Mouse (Mus musculus) MEL (cell line): ENCODE measurements at regions not wholly inside any gene's neighbourhood (a gene's known extent, or its start where the extent isn't known, plus 50 kb on each side); places are given as distances from the start of the nearest gene placed in this dataset.

ENCODE experiments used
- DNase-seq: peaks from one replicate; pipeline ENCODE4 v3.0.0; 2011; ENCODE audit warnings: low read depth, low spot score
- H3K27ac ChIP-seq: 2 replicates; pipeline ENCODE4 v1.5.1; 2012; ENCODE audit warnings: low read depth, mild to moderate bottlenecking, control low read depth, low read length, moderate library complexity; ENCODE audit not compliant: control insufficient read depth
- H3K27me3 ChIP-seq, 2 experiments: fragments of 150-350 bp in 1 of 2; sonication (generic) in 1 of 2; 2 replicates each; pipeline ENCODE4 v1.6.1; 2012; ENCODE audit warnings: low read length in 2 of 2, mild to moderate bottlenecking in 2 of 2, improper control_type of control experiment in 1 of 2, moderate library complexity in 1 of 2; ENCODE audit not compliant: insufficient read depth in 2 of 2, control insufficient read depth in 1 of 2
- H3K36me3 ChIP-seq, 2 experiments: 2 replicates each; pipeline ENCODE4 v1.6.1; 2012 to 2014; ENCODE audit warnings: low read length in 2 of 2, improper control_type of control experiment in 1 of 2, inconsistent platforms in 1 of 2, mild to moderate bottlenecking in 1 of 2; ENCODE audit not compliant: insufficient read depth in 2 of 2, control insufficient read depth in 1 of 2
- H3K4me1 ChIP-seq, 2 experiments: fragments of 150-350 bp in 1 of 2; sonication (generic) in 1 of 2; 2 replicates each; pipeline ENCODE4 v1.6.1; 2012; ENCODE audit warnings: low read length in 2 of 2, improper control_type of control experiment in 1 of 2, mild to moderate bottlenecking in 1 of 2; ENCODE audit not compliant: insufficient read depth in 2 of 2, control insufficient read depth in 1 of 2
- H3K4me3 ChIP-seq, 2 experiments: fragments of 150-350 bp in 1 of 2; sonication (generic) in 1 of 2; 2 replicates each; pipeline ENCODE4 v1.5.1; 2012; ENCODE audit warnings: low read depth in 2 of 2, low read length in 2 of 2, mild to moderate bottlenecking in 2 of 2, moderate library complexity in 2 of 2, control low read depth in 1 of 2, improper control_type of control experiment in 1 of 2; ENCODE audit not compliant: control insufficient read depth in 1 of 2, insufficient read depth in 1 of 2
- H3K79me2 ChIP-seq: 2 replicates; pipeline ENCODE4 v1.6.1; 2012; ENCODE audit warnings: mild to moderate bottlenecking, low read length, moderate library complexity; ENCODE audit not compliant: control insufficient read depth, poor library complexity, insufficient read depth
- H3K9ac ChIP-seq: 2 replicates; pipeline ENCODE4 v1.6.1; 2012; ENCODE audit warnings: low read depth, mild to moderate bottlenecking, control low read depth, low read length, moderate library complexity; ENCODE audit not compliant: control insufficient read depth, poor library complexity, severe bottlenecking
- H3K9me3 ChIP-seq: fragments of 150-350 bp; sonication (generic); replicated peaks from 2 replicates; pipeline ENCODE4 v1.6.1; 2012; ENCODE audit warnings: mild to moderate bottlenecking, low read length, improper control_type of control experiment, moderate library complexity; ENCODE audit not compliant: insufficient read depth
- BHLHE40 ChIP-seq: IDR thresholded peaks from 2 replicates; pipeline ENCODE4 v1.6.1; 2012; ENCODE audit warnings: low read depth, mild to moderate bottlenecking, inconsistent platforms, low read length, improper control_type of control experiment, borderline replicate concordance
- CHD1 ChIP-seq: IDR thresholded peaks from 2 replicates; pipeline ENCODE4 v1.6.1; 2012; ENCODE audit warnings: low read depth, mild to moderate bottlenecking, inconsistent platforms, low read length, improper control_type of control experiment
- E2F4 ChIP-seq: IDR thresholded peaks from 2 replicates; pipeline ENCODE4 v1.6.1; 2011; ENCODE audit warnings: low read depth, low read length, improper control_type of control experiment, borderline replicate concordance
- MYC ChIP-seq: IDR thresholded peaks from 2 replicates; pipeline ENCODE4 v1.6.1; 2011; ENCODE audit warnings: low read depth, mild to moderate bottlenecking, low read length, improper control_type of control experiment, moderate library complexity
- NELFE ChIP-seq: IDR thresholded peaks from 2 replicates; pipeline ENCODE4 v1.6.1; 2011; ENCODE audit warnings: low read depth, low read length, improper control_type of control experiment
- POLR2AphosphoS2 ChIP-seq: IDR thresholded peaks from 2 replicates; pipeline ENCODE4 v1.6.1; 2011; ENCODE audit warnings: low read length, improper control_type of control experiment
- SIN3A ChIP-seq: IDR thresholded peaks from 2 replicates; pipeline ENCODE4 v1.6.1; 2012; ENCODE audit warnings: low read length, improper control_type of control experiment, inconsistent platforms
- TAL1 ChIP-seq: IDR thresholded peaks from 2 replicates; pipeline ENCODE4 v1.6.1; 2012; ENCODE audit warnings: mild to moderate bottlenecking, inconsistent platforms, low read length, moderate library complexity, mixed read lengths
- UBTF ChIP-seq: IDR thresholded peaks from 2 replicates; pipeline ENCODE4 v1.6.1; 2012; ENCODE audit warnings: low read depth, mild to moderate bottlenecking, inconsistent platforms, low read length, improper control_type of control experiment, moderate library complexity, borderline replicate concordance; ENCODE audit not compliant: insufficient read depth
- ZKSCAN1 ChIP-seq: IDR thresholded peaks from 2 replicates; pipeline ENCODE4 v1.6.1; 2012; ENCODE audit warnings: low read depth, mild to moderate bottlenecking, inconsistent platforms, low read length, improper control_type of control experiment, moderate library complexity
- ZMIZ1 ChIP-seq: IDR thresholded peaks from 2 replicates; pipeline ENCODE4 v1.6.1; 2012; ENCODE audit warnings: low read depth, mild to moderate bottlenecking, inconsistent platforms, low read length, improper control_type of control experiment, moderate library complexity
- ZNF384 ChIP-seq: IDR thresholded peaks from 2 replicates; pipeline ENCODE4 v1.6.1; 2012; ENCODE audit warnings: low read depth, mild to moderate bottlenecking, inconsistent platforms, low read length, improper control_type of control experiment

GRCm38 (mm10) chr9:41211865-41212302 lies 50.4 kb upstream of the Ubash3b start:
- Histone ChIP-seq H3K27ac (no peak overlapping the region), H3K4me3 (no peak overlapping the region), H3K4me1 (peaks cover 6 to 9% of the 10 kb centered on the region in 2 experiments; a peak in 3 of 4 replicates), H3K9me3 (no peaks in the 10 kb centered on the region), H3K9ac (no peak overlapping the region), H3K36me3 (peaks cover 0 to 2% of the 10 kb centered on the region in 2 experiments; a peak in 1 of 4 replicates), H3K79me2 (no peaks in the 10 kb centered on the region), H3K27me3 (no peaks in the 10 kb centered on the region)
- TF ChIP-seq E2F4 (no peak), CHD1 (no peak), NELFE (no peak), UBTF (no peak), SIN3A (no peak), ZNF384 (no peak), ZMIZ1 (no peak), BHLHE40 (no peak), POLR2AphosphoS2 (no peak), MYC (no peak), TAL1 (no peak), ZKSCAN1 (no peak)
- no peak for DNase-seq
